Mouse (Mus musculus): Measurements from ENCODE around the gene Mkrn2. TPM values are rescaled to one million over a fixed set of nuclear protein-coding genes. Genes with fewer than 3 reads are reported as not detected.

The Mkrn2 gene
- total and polyA plus RNA-seq, 2 experiments, result 19.9 to 58.1 TPM

GRCm38 (mm10) chr6:115574171-115574570, 27.5 kb upstream of the Mkrn2 start:
- Histone ChIP-seq H3K4me3 (ENCODE audit: insufficient read depth, low read depth, low read length) (no peak overlapping the region), H3K9ac (ENCODE audit: low read depth, low read length) (no peak overlapping the region), H3K79me2 (ENCODE audit: control insufficient read depth, insufficient read depth, low read length) (no peaks in the 10 kb centered on the region), H3K27me3 (ENCODE audit: control insufficient read depth, insufficient read depth, low read length) (no peaks in the 10 kb centered on the region), H3K27ac (replicated peaks; ENCODE audit: insufficient read depth, low read depth, low read length) (no peak overlapping the region), H3K4me1 (ENCODE audit: control insufficient read depth, insufficient read depth, low read length) (no peaks in the 10 kb centered on the region), H3K36me3 (ENCODE audit: control insufficient read depth, insufficient read depth, low read length) (peaks cover 3% of the 10 kb centered on the region)
- TF ChIP-seq POLR2A (IDR thresholded peaks at IDR 0.05; ENCODE audit: extremely low read depth, insufficient read depth, low read length) (no peak), CTCF (IDR thresholded peaks at IDR 0.05; ENCODE audit: low read depth, low read length) (no peak)
- 94% methylated on average over 7 of the region's 7 CpGs for whole genome bisulfite sequencing
- no peak for DNase-seq (ENCODE audit: extremely low read depth, low read depth, low spot score)

DNA sequence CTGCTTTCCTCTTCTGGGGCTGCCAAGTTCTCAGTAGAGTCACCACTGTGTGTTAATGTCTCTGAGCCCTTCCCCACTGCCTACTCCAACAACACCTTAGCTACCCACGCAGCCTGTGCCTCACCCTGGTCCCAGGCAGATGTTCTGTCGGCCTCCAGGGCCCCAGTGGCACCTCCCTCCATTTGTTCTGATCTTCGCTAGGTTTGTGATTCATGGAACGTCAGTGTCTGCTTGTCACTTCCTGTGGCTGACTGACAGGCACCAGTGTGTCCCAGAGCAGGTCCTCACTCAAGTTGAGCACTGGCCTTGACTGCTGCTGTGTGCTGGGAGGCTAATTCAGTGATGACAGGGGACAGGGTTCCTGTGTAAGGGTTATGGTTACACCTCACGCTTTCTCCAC, 24.3 kb upstream of the Mkrn2 start:
- Histone ChIP-seq H3K79me2 (ENCODE audit: control insufficient read depth, insufficient read depth, low read length) (no peaks in the 10 kb centered on the region), H3K9ac (ENCODE audit: low read depth, low read length) (no peak overlapping the region), H3K4me3 (ENCODE audit: insufficient read depth, low read depth, low read length) (no peak overlapping the region), H3K27ac (replicated peaks; ENCODE audit: insufficient read depth, low read depth, low read length) (no peak overlapping the region), H3K27me3 (ENCODE audit: control insufficient read depth, insufficient read depth, low read length) (no peaks in the 10 kb centered on the region), H3K36me3 (ENCODE audit: control insufficient read depth, insufficient read depth, low read length) (no peaks in the 10 kb centered on the region; the same call in none of the 2 replicates), H3K4me1 (ENCODE audit: control insufficient read depth, insufficient read depth, low read length) (no peaks in the 10 kb centered on the region)
- TF ChIP-seq CTCF (IDR thresholded peaks at IDR 0.05; ENCODE audit: low read depth, low read length), result no peak
- no peak for TF ChIP-seq POLR2A (IDR thresholded peaks at IDR 0.05; ENCODE audit: extremely low read depth, insufficient read depth, low read length)
- DNase-seq (ENCODE audit: extremely low read depth, low read depth, low spot score), result no peak
- WGBS, result 87% methylated on average over 5 of the region's 5 CpGs

DNA sequence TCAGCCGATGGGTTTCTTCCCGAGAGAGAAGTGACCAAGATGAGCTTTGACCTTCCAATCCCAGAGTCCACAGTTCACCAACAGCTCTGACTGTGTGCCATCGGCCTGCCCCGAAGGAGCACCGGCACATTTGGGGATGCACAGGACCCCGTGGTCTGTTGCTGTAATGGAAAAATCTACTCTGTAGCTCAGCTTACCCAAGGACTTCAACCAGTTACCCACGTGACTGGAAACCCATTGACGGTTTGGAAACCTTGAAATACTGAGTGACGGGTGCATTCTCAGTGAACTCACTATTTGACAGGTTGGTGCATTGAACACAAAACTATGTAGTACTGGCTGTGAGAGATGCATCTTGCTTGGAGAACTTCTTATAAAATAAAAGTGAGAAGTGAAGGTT, 23.8 kb upstream of the Mkrn2 start:
- peak; percentile 37 for DNase-seq (ENCODE audit: extremely low read depth, low read depth, low spot score)
- Histone ChIP-seq H3K27me3 (ENCODE audit: control insufficient read depth, insufficient read depth, low read length) (no peaks in the 10 kb centered on the region), H3K4me1 (ENCODE audit: control insufficient read depth, insufficient read depth, low read length) (no peaks in the 10 kb centered on the region), H3K79me2 (ENCODE audit: control insufficient read depth, insufficient read depth, low read length) (no peaks in the 10 kb centered on the region), H3K4me3 (ENCODE audit: insufficient read depth, low read depth, low read length) (no peak overlapping the region), H3K9ac (ENCODE audit: low read depth, low read length) (no peak overlapping the region), H3K36me3 (ENCODE audit: control insufficient read depth, insufficient read depth, low read length) (no peaks in the 10 kb centered on the region; the same call in none of the 2 replicates), H3K27ac (replicated peaks; ENCODE audit: insufficient read depth, low read depth, low read length) (no peak overlapping the region)
- TF ChIP-seq CTCF (IDR thresholded peaks at IDR 0.05; ENCODE audit: low read depth, low read length), result no peak
- TF ChIP-seq POLR2A (IDR thresholded peaks at IDR 0.05; ENCODE audit: extremely low read depth, insufficient read depth, low read length), result no peak
- 56% methylated on average over 9 of the region's 9 CpGs for WGBS

DNA sequence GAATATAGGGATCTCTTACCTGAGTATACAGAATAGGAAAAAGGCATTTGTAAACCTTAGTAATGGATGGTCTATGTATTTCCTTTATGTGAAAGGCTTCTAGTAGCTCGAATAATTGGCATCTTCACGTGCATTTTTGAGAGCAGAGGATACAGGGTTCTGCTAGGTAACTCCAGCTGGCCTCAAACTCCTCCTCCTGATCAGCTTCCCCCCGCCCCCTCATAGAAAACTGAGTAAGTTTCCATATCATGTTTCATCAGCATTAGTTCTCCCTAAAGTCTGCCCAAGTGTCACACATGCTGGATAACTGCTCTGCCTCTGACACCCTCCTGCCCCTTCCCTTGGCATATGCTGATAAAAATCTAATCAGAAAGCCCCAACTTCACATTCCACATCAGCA, 20.9 kb upstream of the Mkrn2 start:
- no peaks in the 10 kb centered on the region for H3K36me3 ChIP-seq (ENCODE audit: control insufficient read depth, insufficient read depth, low read length)
- no peak for TF ChIP-seq POLR2A (IDR thresholded peaks at IDR 0.05; ENCODE audit: extremely low read depth, insufficient read depth, low read length)
- H3K9ac ChIP-seq (ENCODE audit: low read depth, low read length), result no peak overlapping the region
- no peak overlapping the region for H3K4me3 ChIP-seq (ENCODE audit: insufficient read depth, low read depth, low read length)
- 91% methylated on average over 3 of the region's 3 CpGs for whole genome bisulfite sequencing
- H3K27me3 ChIP-seq (ENCODE audit: control insufficient read depth, insufficient read depth, low read length), result no peaks in the 10 kb centered on the region
- no peaks in the 10 kb centered on the region for H3K4me1 ChIP-seq (ENCODE audit: control insufficient read depth, insufficient read depth, low read length)
- no peaks in the 10 kb centered on the region for H3K79me2 ChIP-seq (ENCODE audit: control insufficient read depth, insufficient read depth, low read length)
- H3K27ac ChIP-seq (replicated peaks; ENCODE audit: insufficient read depth, low read depth, low read length), result no peak overlapping the region
- no peak for DNase-seq (ENCODE audit: extremely low read depth, low read depth, low spot score)

DNA sequence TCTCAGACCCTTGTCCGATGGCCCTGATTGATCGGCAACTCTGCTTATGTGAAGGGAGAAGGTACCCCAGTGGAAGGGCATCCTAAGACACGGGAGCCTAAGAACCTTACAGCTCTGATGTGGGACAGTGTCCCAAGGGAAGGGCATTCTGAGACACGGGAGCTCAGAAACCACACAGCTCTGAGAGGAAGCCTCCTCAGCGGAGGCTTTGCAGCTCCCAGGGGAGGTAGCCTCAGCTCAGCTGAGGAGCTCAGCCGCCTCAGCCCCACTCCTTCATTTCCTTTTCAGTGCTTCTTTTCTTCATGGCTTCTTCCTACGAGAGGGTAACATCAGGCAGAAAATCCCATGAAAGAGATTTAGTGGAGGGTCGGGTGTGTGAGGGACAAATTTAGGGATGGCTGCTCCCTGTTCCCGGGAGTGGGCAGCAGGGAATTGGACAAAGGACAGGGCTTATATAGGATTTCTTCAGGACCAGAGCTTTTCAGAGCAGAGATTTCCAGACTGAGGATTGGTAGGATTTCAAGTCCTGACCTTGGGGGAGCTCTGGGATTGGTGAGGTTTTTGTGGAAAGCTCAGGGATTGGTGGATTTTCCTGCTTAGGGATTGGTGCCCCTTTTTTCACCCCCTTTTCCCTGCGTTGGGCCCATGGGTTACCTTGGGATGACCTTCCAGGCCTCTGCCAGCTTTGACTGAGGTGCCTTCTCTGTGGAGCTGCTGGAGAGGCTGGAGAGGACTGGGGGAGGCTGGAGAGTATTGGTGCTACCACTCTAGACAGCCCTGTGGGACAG, 19.2 kb upstream of the Mkrn2 start:
- Histone ChIP-seq H3K27me3 (ENCODE audit: control insufficient read depth, insufficient read depth, low read length) (no peaks in the 10 kb centered on the region), H3K36me3 (ENCODE audit: control insufficient read depth, insufficient read depth, low read length) (no peaks in the 10 kb centered on the region), H3K4me1 (ENCODE audit: control insufficient read depth, insufficient read depth, low read length) (no peaks in the 10 kb centered on the region), H3K4me3 (ENCODE audit: insufficient read depth, low read depth, low read length) (no peak overlapping the region), H3K27ac (replicated peaks; ENCODE audit: insufficient read depth, low read depth, low read length) (no peak overlapping the region), H3K79me2 (ENCODE audit: control insufficient read depth, insufficient read depth, low read length) (no peaks in the 10 kb centered on the region), H3K9ac (ENCODE audit: low read depth, low read length) (no peak overlapping the region)
- TF ChIP-seq CTCF (IDR thresholded peaks at IDR 0.05; ENCODE audit: low read depth, low read length) (no peak), POLR2A (IDR thresholded peaks at IDR 0.05; ENCODE audit: extremely low read depth, insufficient read depth, low read length) (no peak)
- WGBS, result 93% methylated on average over 10 of the region's 10 CpGs
- no peak for DNase-seq (ENCODE audit: extremely low read depth, low read depth, low spot score)

GRCm38 (mm10) chr6:115583430-115584125, 18.1 kb upstream of the Mkrn2 start:
- TF ChIP-seq POLR2A (IDR thresholded peaks at IDR 0.05; ENCODE audit: extremely low read depth, insufficient read depth, low read length), result no peak
- TF ChIP-seq CTCF (IDR thresholded peaks at IDR 0.05; ENCODE audit: low read depth, low read length), result no peak

More at GRCm38 (mm10) chr6:115583430-115584125, 18.1 kb upstream of the Mkrn2 start:
- Histone ChIP-seq H3K9ac (ENCODE audit: low read depth, low read length) (no peak overlapping the region), H3K27ac (replicated peaks; ENCODE audit: insufficient read depth, low read depth, low read length) (no peak overlapping the region), H3K4me3 (ENCODE audit: insufficient read depth, low read depth, low read length) (no peak overlapping the region), H3K4me1 (ENCODE audit: control insufficient read depth, insufficient read depth, low read length) (no peaks in the 10 kb centered on the region), H3K27me3 (ENCODE audit: control insufficient read depth, insufficient read depth, low read length) (no peaks in the 10 kb centered on the region), H3K79me2 (ENCODE audit: control insufficient read depth, insufficient read depth, low read length) (no peaks in the 10 kb centered on the region), H3K36me3 (ENCODE audit: control insufficient read depth, insufficient read depth, low read length) (no peaks in the 10 kb centered on the region)
- DNase-seq (ENCODE audit: extremely low read depth, low read depth, low spot score), result no peak
- WGBS, result 89% methylated on average over 6 of the region's 6 CpGs
